Mouse (Mus musculus): ENCODE results near the gene Braf. TPM values are rescaled to one million over a fixed set of nuclear protein-coding genes. Genes with fewer than 3 reads are reported as not detected.
"Not testable (repeated sequence)": the region's sequence is repeated elsewhere in the genome, so short reads cannot be mapped to it uniquely, and the experiment has no call there.

Braf gene
- 1 to 10 TPM; 5.0 to 6.2 TPM for total RNA-seq (2021)
- long read RNA-seq, experiment 1, partial matches to known transcripts = 3 of 8 reads
- long read RNA-seq, experiment 1, other reads (novel, unspliced or antisense) = 5 of 8 reads
- long read RNA-seq, experiment 2, partial matches to known transcripts = 1 of 3 reads
- long read RNA-seq, experiment 2, other reads (novel, unspliced or antisense) = 2 of 3 reads

GRCm38 (mm10) chr6:39724866-39725711 is at the start of gene Braf:
Braf (minus strand) TSS chr6:39725463.
- peak; percentile 68 for DNase-seq (ENCODE audit: low spot score)

GRCm38 (mm10) chr6:39775029-39775428 is 49.8 kb upstream of the Braf start:
- DNase-seq (ENCODE audit: low spot score) = no peak

GRCm38 (mm10) chr6:39757229-39757628 is 32.0 kb upstream of the Braf start:
- DNase-seq (ENCODE audit: low spot score) = no peak

DNA sequence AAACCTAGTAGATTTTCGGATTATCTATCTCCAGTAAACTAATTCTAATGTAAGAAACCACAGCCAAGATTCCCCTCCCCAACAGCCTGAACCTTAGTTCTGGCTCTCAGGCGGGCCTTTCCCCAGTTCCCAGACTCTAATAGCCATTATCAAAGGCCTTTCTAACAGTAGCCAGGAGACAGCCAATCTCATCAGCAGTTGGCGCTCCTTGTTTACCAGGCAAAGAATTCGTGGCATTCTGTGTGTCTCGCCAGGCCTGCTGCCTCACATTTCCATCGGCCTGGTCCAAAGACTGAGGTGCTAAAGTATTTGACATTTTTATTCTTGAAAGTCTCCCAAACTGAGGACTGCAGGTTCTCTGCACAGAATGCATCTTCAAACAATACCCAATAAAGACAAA is 24.6 kb upstream of the Braf start:
- no peak for DNase-seq (ENCODE audit: low spot score)

- no peak for DNase-seq (ENCODE audit: low spot score)
Observed at GRCm38 (mm10) chr6:39747094-39747493, 21.8 kb upstream of the Braf start.

- no peak for DNase-seq (ENCODE audit: low spot score)
Observed at GRCm38 (mm10) chr6:39745456-39745855, 20.2 kb upstream of the Braf start.

GRCm38 (mm10) chr6:39739698-39740097 is 14.4 kb upstream of the Braf start:
- DNase-seq (ENCODE audit: low spot score) = not testable (repeated sequence)

- no peak for DNase-seq (ENCODE audit: low spot score)
Observed at GRCm38 (mm10) chr6:39728095-39728494, 2.8 kb upstream of the Braf start.

GRCm38 (mm10) chr6:39726149-39726548 is 886 bp upstream of the Braf start:
- DNase-seq (ENCODE audit: low spot score) = no peak

- DNase-seq (ENCODE audit: low spot score) = no peak
Observed at GRCm38 (mm10) chr6:39724542-39724865, 759 bp downstream of the Braf start.

- DNase-seq (ENCODE audit: low spot score) = no peak
Observed at GRCm38 (mm10) chr6:39724071-39724470, 1.2 kb downstream of the Braf start.

- no peak for DNase-seq (ENCODE audit: low spot score)
Observed at GRCm38 (mm10) chr6:39718567-39718966, 6.7 kb downstream of the Braf start.

DNA sequence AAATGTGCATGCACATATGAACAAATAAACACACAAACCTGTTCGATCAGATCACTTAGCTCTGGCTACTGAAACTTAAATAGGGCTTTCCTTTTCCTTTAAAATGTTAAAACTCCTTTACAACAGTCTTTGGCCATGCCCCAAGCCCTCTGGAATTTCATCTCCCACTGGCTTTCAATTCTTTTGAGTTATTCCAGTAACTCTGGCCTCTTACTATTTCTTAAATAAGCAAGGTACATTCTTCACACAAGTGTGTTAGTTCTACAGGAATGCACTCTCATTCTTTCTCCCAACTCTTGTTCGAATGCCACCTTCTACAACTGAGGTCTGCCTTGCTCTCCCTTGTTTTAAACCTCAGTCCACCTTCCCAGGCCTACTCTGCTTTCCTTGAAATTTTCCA is 8.2 kb downstream of the Braf start:
- DNase-seq (ENCODE audit: low spot score) = no peak

DNA sequence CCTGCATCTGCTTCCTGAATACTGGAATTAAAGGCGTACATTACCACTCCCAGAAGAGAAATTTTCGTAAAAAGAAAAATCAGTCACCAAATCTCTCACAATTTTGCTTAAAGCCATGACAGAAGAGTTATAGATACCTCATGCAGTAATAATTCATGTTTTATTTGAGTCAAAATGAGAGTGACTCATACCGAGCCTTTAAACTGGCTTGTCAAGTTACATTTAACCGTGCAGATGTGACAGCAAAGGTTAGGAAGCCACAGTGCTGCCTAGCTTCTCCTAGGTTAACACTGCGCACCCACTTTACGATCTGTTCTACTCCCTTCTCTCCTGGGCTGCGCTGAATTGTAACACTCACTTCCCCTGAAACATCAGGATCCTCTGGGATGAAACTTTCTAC is 10.9 kb downstream of the Braf start:
- no peak for DNase-seq (ENCODE audit: low spot score)

DNA sequence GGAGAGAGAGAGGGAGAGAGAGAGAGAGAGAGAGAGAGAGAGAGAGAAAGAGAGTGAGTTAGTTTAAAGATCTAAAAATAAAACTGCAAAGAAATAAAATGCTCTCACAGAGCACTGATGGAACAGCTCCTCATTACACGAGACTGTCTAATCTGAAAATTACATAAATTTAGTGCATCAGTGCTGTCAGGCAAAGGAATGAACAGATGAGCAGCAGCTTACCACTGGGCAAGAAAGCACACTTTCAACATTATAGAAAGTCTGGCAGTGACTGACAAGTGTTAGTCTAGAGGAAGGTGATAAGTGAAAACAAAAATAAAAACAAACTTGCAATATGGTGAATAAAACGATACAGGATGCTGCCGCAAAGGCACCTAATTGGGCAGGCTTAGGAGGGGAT is 11.9 kb downstream of the Braf start:
- no peak for DNase-seq (ENCODE audit: low spot score)

GRCm38 (mm10) chr6:39705625-39706024 is 19.6 kb downstream of the Braf start:
- no peak for DNase-seq (ENCODE audit: low spot score)

GRCm38 (mm10) chr6:39693126-39693525 is 32.1 kb downstream of the Braf start:
- no peak for DNase-seq (ENCODE audit: low spot score)

GRCm38 (mm10) chr6:39686839-39687238 is 38.4 kb downstream of the Braf start:
- DNase-seq (ENCODE audit: low spot score) = not testable (repeated sequence)

DNA sequence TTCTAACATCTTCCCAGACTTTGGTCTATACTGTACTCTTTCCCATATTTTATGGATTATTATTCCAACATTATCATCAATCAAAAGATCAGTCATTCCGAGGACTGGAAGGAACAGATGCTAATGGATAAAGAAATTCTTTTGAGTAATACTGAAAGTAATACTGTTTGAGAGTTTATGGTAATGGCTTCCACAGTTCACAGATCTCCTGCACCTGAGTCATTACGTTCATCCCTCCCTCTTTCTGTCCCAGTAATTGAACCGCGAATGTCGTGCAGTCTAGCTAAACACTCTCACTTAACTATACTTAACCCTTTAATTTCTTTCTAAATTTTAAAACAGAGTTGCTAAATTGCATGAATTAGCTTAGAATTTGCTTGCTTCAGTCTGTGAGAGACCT is 43.5 kb downstream of the Braf start:
- no peak for DNase-seq (ENCODE audit: low spot score)

GRCm38 (mm10) chr6:39680524-39680923 is 44.7 kb downstream of the Braf start:
- DNase-seq (ENCODE audit: low spot score) = no peak

DNA sequence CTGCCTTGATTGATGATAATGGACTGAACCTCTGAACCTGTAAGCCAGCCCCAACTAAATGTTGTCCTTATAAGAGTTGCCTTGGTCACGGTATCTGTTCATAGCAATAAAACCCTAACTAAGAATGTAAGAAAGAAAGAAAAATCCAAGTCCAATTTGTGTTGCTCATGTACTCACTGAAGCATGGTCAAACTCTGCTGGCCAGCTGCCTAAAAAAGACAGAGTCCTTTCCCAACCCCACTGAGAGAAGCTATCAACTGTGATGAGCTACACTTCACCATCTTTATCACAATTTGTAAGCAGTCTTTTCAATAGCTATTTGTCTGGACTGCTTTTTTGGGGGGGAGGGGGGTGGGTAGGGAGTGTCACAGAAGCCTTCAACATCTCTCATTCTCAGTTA is 47.0 kb downstream of the Braf start:
- DNase-seq (ENCODE audit: low spot score) = no peak

DNA sequence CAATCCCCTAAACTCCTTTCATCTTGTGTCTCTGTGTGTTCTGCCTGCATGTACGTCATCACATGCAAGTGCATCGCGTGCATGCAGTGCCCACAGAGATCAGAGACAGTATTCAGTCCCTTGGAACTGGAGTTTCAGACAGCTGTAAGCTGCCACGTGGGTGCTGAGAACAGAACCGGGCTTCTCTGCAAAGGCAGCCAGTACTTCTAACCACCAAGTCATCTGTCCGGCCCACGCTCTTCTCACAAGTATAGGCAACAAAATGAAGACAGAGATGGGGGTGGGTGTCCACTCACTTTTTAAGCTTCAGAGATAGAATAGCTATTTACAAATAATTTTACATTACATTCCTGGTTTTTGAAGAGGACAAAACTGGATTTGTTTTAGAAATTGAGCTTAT is 50.2 kb downstream of the Braf start:
- DNase-seq (ENCODE audit: low spot score) = no peak

DNA sequence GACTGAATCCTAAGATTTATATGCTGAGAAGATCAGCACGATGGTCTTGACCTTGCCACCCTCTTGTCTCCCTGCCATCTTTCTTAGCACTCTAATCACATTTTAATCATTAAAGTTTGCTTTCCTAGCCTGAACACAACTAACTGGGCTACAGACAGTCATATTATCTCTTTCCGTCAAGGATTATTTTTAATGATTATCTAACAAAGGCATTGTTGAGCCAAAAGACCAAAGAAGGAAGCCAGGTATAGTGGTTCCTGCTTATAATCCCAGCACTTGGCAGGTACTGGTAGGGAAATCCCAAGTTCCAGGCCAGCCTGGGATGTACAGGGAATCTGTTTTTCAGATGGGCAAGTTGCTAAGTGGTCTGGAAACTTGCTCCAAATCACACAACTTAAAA is 114.0 kb downstream of the Braf start:
- no peak for DNase-seq (ENCODE audit: low spot score)

Measured in gastrocnemius, adult 18-20 months (tissue).